Mouse (Mus musculus): Measurements from ENCODE around the gene Fbf1.
"Not testable (repeated sequence)": the region's sequence is repeated elsewhere in the genome, so short reads cannot be mapped to it uniquely, and the experiment has no call there.

DNA sequence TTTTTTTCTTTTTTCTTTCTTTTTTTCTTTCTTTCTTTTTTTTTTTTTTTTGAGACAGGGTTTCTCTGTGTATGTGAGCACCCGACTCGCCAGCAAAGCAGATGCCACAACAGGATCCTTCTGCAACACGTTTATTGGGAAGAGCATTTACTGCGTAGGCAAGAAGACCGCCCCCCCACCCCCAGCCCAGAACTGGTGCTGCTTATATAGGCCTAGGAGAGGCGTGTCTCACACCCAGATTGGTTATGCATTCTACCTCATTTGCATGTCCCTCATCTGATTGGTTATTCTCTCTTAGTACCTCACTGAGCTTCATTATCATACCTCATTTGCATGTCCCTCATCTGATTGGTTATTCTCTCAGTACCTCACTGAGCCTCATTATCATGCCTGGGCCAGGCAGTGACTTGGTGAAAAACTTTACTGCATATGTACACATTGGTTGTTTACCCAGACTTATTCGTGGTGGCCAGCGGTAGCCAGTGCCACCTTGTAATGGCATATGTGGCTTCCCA lies 46.2 kb downstream of the Fbf1 start:
- not testable (repeated sequence) for TF ChIP-seq CTCF (IDR thresholded peaks at IDR 0.05; ENCODE audit: control insufficient read depth, insufficient read depth, insufficient replicate concordance, low read depth, low read length); POLR2A (IDR thresholded peaks at IDR 0.05; ENCODE audit: control insufficient read depth, low read depth, low read length)
